Mouse (Mus musculus): ENCODE results near the gene C1qtnf3. TPM values are rescaled to one million over a fixed set of nuclear protein-coding genes. Genes with fewer than 3 reads are reported as not detected.

C1qtnf3 gene
- not detected for polyA plus RNA-seq (2015; fragmentation: Illumina TruSeq; extraction: RNeasy Lipid Tissue Mini Kit (QIAGEN cat#74804); ENCODE audit: insufficient read depth, low replicate concordance)

DNA sequence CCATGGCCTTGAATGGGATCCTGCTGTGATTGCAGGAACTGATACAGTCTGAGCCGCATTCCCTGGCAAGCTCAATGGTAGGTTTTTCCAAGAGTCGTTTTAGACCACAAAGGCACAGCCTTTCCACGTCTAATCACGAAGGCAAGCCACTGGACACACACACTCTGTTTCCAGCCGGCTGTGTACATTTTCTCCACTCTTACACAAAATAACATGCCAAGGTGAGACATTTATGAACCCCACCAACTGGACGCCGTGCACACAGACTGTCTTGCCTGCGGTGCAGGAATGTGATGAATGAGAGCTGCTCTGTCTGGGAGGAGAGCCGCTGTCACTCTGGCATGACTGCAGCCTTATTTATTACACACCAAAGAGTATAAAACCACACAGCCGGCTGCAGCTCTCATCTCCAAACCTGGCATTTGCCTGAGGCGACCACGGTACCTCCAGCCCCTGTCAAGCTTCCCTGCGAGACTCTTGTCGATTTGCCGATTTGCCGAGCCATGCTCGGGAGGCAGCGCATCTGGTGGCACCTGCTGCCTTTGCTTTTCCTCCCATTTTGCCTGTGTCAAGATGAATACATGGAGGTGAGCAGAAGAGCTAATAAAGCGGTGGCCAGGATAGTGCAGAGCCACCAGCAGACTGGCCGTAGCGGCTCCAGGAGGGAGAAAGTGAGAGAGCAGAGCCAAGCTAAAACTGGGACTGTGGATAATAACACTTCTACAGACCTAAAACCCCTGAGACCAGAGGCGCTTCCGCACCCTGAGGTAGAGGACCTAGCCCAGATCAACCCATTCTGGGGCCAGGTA lies at the start of gene C1qtnf3:
Gene C1qtnf3, plus strand, starts transcription at position 382 of the 809 bp plus-strand sequence.

DNA sequence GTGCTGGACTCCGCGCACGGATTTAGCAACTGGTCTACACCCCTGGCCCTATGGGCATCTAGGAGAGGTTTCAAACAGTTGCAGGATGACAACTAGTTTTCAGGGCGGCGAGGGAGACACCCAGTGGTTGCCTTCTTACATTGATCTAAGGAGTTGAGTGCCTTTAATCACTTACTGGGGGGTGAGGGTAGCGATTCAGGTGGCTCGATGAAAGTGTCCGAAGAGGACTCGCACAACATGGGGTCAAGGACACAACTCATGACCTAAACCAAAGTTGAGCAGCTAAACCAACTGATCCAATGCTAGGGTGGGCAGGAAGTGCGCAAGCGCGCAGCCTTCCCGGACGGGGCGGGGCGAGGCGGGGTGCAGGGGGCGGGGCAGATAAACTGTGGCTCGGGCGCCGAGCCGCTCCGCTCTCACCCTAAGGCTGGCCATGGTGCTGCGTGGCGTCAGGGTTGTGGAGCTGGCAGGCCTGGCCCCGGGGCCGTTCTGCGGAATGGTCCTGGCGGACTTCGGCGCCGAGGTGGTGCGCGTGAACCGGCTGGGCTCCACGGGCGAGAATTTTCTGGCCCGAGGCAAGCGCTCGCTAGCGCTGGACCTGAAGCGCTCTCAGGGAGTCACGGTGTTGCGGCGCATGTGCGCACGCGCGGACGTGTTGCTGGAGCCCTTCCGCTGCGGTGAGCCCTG lies 29.4 kb downstream of the C1qtnf3 start, which contains the start of gene Amacr:
Gene Amacr, plus strand, starts transcription at position 380 of the 687 bp plus-strand sequence.

DNA sequence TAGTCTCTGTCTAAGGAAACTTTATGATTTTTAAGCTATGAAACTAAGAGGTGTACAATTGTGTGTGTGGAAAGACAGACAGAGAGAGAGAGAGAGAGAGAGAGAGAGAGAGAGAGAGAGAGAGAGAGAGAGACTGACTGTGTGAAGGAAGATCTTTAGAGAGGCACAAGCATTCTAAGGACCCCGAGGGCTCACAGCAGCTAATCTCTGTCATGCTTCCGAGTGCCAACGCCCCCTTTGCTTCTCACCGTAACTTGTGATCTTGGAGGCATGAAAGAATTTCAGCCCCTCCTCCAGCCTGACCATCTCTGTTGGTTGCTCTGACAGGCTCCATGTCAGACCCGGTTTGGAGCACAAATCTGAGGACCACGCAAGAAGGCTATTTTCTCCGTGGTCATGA lies 48.3 kb downstream of the C1qtnf3 start, which contains the start of gene Slc45a2:
Gene Slc45a2, plus strand, starts transcription at position 301 of the 400 bp plus-strand sequence.

Other genes with a start within 250 kb of the C1qtnf3 start
- 35.6 TPM for gene Rai14, start 237.7 kb upstream of the C1qtnf3 start, polyA plus RNA-seq (2015; fragmentation: Illumina TruSeq; extraction: RNeasy Lipid Tissue Mini Kit (QIAGEN cat#74804); ENCODE audit: insufficient read depth, low replicate concordance)
- 5.3 TPM for gene Amacr, start 29.4 kb downstream of the C1qtnf3 start, polyA plus RNA-seq (2015; fragmentation: Illumina TruSeq; extraction: RNeasy Lipid Tissue Mini Kit (QIAGEN cat#74804); ENCODE audit: insufficient read depth, low replicate concordance)
- gene Slc45a2, start 48.4 kb downstream of the C1qtnf3 start, polyA plus RNA-seq (2015; fragmentation: Illumina TruSeq; extraction: RNeasy Lipid Tissue Mini Kit (QIAGEN cat#74804); ENCODE audit: insufficient read depth, low replicate concordance), result not detected
- gene Rxfp3, start 85.7 kb downstream of the C1qtnf3 start, polyA plus RNA-seq (2015; fragmentation: Illumina TruSeq; extraction: RNeasy Lipid Tissue Mini Kit (QIAGEN cat#74804); ENCODE audit: insufficient read depth, low replicate concordance), result not detected
- gene Adamts12, start 112.5 kb downstream of the C1qtnf3 start, polyA plus RNA-seq (2015; fragmentation: Illumina TruSeq; extraction: RNeasy Lipid Tissue Mini Kit (QIAGEN cat#74804); ENCODE audit: insufficient read depth, low replicate concordance), result 0.36 TPM